Mouse (Mus musculus) stomach, embryonic 15.5 days (tissue): ENCODE measurements around the gene Timm17b. TPM values are rescaled to one million over a fixed set of nuclear protein-coding genes. Genes with fewer than 3 reads are reported as not detected.
"Not testable (repeated sequence)": the region's sequence is repeated elsewhere in the genome, so short reads cannot be mapped to it uniquely, and the experiment has no call there.

Experiments
- ATAC-seq: fragments of 200-750 bp; cut with Nextera tagmentation; 2 replicates; pipeline ENCODE4 v1.8.0; 2017; ENCODE audit warnings: low read depth, moderate number of reproducible peaks, moderate TSS enrichment; ENCODE audit not compliant: insufficient read depth, low FRiP score
- H3K27ac ChIP-seq: fragments of 300-500 bp; sonication (generic); 2 replicates; pipeline ENCODE4 v1.5.1; 2015; ENCODE audit warnings: mild to moderate bottlenecking, inconsistent platforms
- H3K27me3 ChIP-seq: fragments of 300-500 bp; sonication (generic); replicated peaks from 2 replicates; pipeline ENCODE4 v1.6.1; 2015; ENCODE audit warnings: inconsistent platforms
- H3K36me3 ChIP-seq: fragments of 300-500 bp; sonication (generic); 2 replicates; pipeline ENCODE4 v1.6.1; 2015; ENCODE audit warnings: inconsistent platforms
- H3K4me1 ChIP-seq: fragments of 300-500 bp; sonication (generic); 2 replicates; pipeline ENCODE4 v1.6.1; 2015; ENCODE audit warnings: inconsistent platforms
- H3K4me2 ChIP-seq: fragments of 300-500 bp; sonication (generic); 2 replicates; pipeline ENCODE4 v1.6.1; 2015; ENCODE audit warnings: mild to moderate bottlenecking, inconsistent platforms
- H3K4me3 ChIP-seq: fragments of 300-500 bp; sonication (generic); replicated peaks from 2 replicates; pipeline ENCODE4 v1.5.1; 2015; ENCODE audit warnings: inconsistent platforms
- H3K9ac ChIP-seq: fragments of 300-500 bp; sonication (generic); 2 replicates; pipeline ENCODE4 v1.6.1; 2015; ENCODE audit warnings: inconsistent platforms
- H3K9me3 ChIP-seq: fragments of 300-500 bp; sonication (generic); 2 replicates; pipeline ENCODE4 v1.6.1; 2016; ENCODE audit warnings: inconsistent platforms
- WGBS: fragments of 180-500 bp; shearing (Covaris S2); methylation state at CpG from one replicate; pipeline ENCODE4 v1.1.7; 2015; 5-methylcytosine and 5-hydroxymethylcytosine counted together
- polyA plus RNA-seq: library from polyadenylated mRNA; unstranded; fragments of >200 nt; fragmentation: Nextera tagmentation; extraction: Ambion mirVana; gene quantifications from 2 replicates; pipeline ENCODE4 v1.2.1, GENCODE M21; 2015

Gene Timm17b
- polyA plus RNA-seq, 1 experiment from 2014 or later, result 141 TPM

DNA sequence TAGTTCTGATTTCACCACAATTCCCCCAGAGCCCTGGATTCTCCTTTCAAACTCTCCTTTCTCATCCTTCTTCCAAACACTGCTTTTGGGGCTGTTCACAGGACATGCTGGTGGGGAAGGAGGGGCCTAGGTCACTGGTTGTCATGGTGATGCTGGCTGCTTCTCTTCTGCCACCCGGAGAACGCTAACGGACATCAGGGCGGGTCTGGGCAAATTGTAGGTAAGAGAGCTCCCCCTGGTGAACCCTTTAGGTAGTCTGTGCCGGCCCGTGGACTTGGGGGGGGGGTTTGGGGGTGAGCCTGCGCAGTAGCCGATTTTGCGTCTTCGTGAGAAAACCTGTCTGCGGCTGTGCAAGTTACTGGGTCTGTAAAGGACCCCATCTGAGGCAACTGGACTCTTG lies 19.3 kb upstream of the Timm17b start:
- no peaks in the 10 kb centered on the region; the same call in 1 of the 2 replicates for H3K4me1 ChIP-seq
- ATAC-seq, result no peak
- H3K27ac ChIP-seq, result no peak overlapping the region
- H3K4me2 ChIP-seq, result peak overlapping the region; percentile 81
- 0 out of 2 replicates have a peak, but pooled peaks cover 2% of the 10 kb centered on the region for H3K36me3 ChIP-seq
- H3K4me3 ChIP-seq, result no peak overlapping the region; the same call in 1 of the 2 replicates
- H3K9ac ChIP-seq, result no peak overlapping the region
- H3K9me3 ChIP-seq, result no peaks in the 10 kb centered on the region
- 18% methylated on average over 11 of the region's 11 CpGs for WGBS
- H3K27me3 ChIP-seq, result no peaks in the 10 kb centered on the region

GRCm38 (mm10) chrX:7883841-7884567 lies 15.2 kb upstream of the Timm17b start, which contains the start of gene Slc35a2:
TSS of gene Slc35a2 (plus strand) at chrX:7884028.
- Histone ChIP-seq H3K36me3 (no peaks in the 10 kb centered on the region), H3K27ac (peak within 1 kb of the TSS; percentile 83), H3K4me2 (peak within 1 kb of the TSS; percentile 57), H3K27me3 (no peaks in the 10 kb centered on the region), H3K4me1 (no peaks in the 10 kb centered on the region; the same call in 1 of the 2 replicates), H3K4me3 (peak within 1 kb of the TSS; percentile 62), H3K9ac (peak within 1 kb of the TSS; percentile 19; the same call in 1 of the 2 replicates), H3K9me3 (no peaks in the 10 kb centered on the region)
- peak; percentile 93 for ATAC-seq
- 12% methylated on average over 49 of the region's 49 CpGs for WGBS

- Histone ChIP-seq H3K4me1 (no peaks in the 10 kb centered on the region), H3K27me3 (no peaks in the 10 kb centered on the region), H3K9me3 (no peaks in the 10 kb centered on the region), H3K27ac (no peak overlapping the region), H3K4me3 (peak overlapping the region; percentile 56), H3K4me2 (peak overlapping the region; percentile 47), H3K9ac (no peak overlapping the region), H3K36me3 (no peaks in the 10 kb centered on the region)
- 25% methylated on average over 13 of the region's 13 CpGs for WGBS
- no peak for ATAC-seq
Observed at GRCm38 (mm10) chrX:7898211-7898610, 946 bp upstream of the Timm17b start.

GRCm38 (mm10) chrX:7904441-7904840 lies 5.3 kb downstream of the Timm17b start:
- WGBS, result 90% methylated on average over 5 of the region's 5 CpGs
- Histone ChIP-seq H3K4me1 (no peaks in the 10 kb centered on the region), H3K9me3 (no peaks in the 10 kb centered on the region), H3K4me2 (no peak overlapping the region), H3K27ac (no peak overlapping the region), H3K36me3 (no peaks in the 10 kb centered on the region), H3K4me3 (no peak overlapping the region), H3K9ac (no peak overlapping the region), H3K27me3 (no peaks in the 10 kb centered on the region)
- ATAC-seq, result no peak

DNA sequence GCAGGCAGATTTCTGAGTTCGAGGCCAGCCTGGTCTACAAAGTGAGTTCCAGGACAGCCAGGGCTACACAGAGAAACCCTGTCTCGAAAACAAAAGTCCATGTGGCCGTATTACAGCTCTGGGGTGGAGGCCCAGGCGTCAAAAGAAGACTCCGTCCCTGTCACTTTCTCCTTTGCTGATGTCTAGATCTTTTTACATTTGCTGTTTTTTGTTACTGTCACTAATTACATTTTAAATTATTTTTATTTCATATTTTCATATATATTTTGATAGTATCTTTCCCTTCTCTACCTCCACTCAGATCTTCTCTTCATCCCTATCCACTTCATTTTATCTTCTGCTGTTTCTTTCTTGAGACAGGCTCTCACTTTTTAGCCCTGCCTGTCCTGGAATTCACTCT lies 8.6 kb downstream of the Timm17b start, which contains the start of gene Gm10491:
Gene Gm10491 (minus strand): TSS at position 101 of the 400 bp plus-strand sequence.
- no peaks in the 10 kb centered on the region for H3K9me3 ChIP-seq
- H3K27me3 ChIP-seq, result no peaks in the 10 kb centered on the region
- no peaks in the 10 kb centered on the region for H3K36me3 ChIP-seq
- ATAC-seq, result no peak
- no peaks in the 10 kb centered on the region for H3K4me1 ChIP-seq
- H3K9ac ChIP-seq, result no peak within 1 kb of the TSS
- no peak within 1 kb of the TSS for H3K27ac ChIP-seq
- no peak within 1 kb of the TSS for H3K4me2 ChIP-seq
- no peak within 1 kb of the TSS for H3K4me3 ChIP-seq
- WGBS, result 87% methylated on average over 5 of the region's 5 CpGs

DNA sequence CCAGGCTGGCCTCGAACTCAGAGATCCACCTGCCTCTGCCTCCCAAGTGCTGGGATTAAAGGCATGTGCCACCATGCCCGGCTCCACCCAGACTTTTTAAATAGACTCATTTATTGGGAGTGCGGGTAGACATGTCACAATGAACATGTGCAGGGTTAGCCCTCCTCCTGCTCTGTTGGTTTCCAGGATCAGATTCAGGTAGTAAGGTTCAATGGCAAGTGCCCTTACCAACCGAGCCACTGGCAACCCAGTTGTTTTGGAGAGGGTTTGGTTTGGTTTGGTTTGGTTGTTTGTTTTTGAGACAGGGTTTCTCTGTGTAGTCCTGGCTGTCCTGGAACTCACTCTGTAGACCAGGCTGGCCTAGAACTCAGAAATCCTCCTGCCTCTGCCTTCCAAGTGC lies 10.1 kb downstream of the Timm17b start, which contains the start of gene Gm10490:
Gene Gm10490 (plus strand): TSS at position 301 of the 400 bp plus-strand sequence.
- H3K9me3 ChIP-seq, H3K27me3 ChIP-seq, H3K4me3 ChIP-seq, H3K36me3 ChIP-seq, H3K27ac ChIP-seq, ATAC-seq, H3K4me2 ChIP-seq, H3K4me1 ChIP-seq, H3K9ac ChIP-seq: not testable (repeated sequence)
- 82% methylated on average over 4 of the region's 4 CpGs for WGBS

DNA sequence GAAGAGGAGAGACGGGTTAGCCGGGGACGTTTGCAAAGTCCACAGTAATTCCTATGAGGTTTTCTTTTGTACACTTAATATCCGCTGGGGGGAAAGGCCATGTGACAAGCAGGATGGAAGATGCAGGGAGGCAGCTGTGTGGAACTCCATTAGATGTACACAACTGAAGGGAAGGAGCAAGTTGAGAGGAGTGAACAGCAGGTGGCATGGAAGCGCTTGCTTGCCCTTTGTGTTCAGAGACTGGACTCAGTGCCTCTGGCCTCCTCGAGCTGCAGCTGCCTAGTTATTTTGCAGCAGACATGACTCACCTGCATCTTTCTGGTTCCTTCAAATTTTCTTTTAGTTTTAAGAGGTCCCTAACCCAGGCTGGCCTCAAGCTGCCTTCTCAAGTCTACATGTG lies 11.3 kb downstream of the Timm17b start:
- H3K36me3 ChIP-seq, result no peaks in the 10 kb centered on the region
- WGBS, result 64% methylated on average over 6 of the region's 6 CpGs
- H3K4me3 ChIP-seq, result no peak overlapping the region
- H3K4me2 ChIP-seq, result no peak overlapping the region
- H3K9me3 ChIP-seq, result no peaks in the 10 kb centered on the region
- no peaks in the 10 kb centered on the region for H3K27me3 ChIP-seq
- H3K9ac ChIP-seq, result no peak overlapping the region
- no peak for ATAC-seq
- H3K27ac ChIP-seq, result no peak overlapping the region
- H3K4me1 ChIP-seq, result no peaks in the 10 kb centered on the region

DNA sequence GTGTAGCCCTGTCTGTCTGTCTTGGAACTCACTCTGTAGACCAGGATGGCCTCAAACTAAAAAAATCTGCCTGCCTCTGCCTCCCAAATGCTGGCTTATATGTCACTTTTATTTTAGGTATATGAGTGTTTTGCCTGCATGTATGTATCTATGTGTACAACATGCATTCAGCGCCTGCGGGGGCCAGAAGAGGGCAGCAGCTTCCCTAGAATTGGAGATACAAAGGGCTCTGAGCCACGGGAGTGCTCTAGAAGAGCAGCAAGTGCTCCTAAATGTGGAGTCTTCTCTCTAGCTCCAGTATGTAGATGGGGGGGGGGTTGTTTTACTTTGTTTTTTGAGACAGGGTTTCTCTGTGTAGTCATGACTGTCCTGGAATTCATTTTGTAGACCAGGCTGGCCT lies 16.5 kb downstream of the Timm17b start:
- not testable (repeated sequence) for H3K9ac ChIP-seq, H3K27ac ChIP-seq, H3K4me1 ChIP-seq, ATAC-seq, H3K4me3 ChIP-seq, H3K4me2 ChIP-seq, H3K9me3 ChIP-seq, H3K36me3 ChIP-seq
- 15% methylated on average over 3 of the region's 3 CpGs for WGBS
- peaks cover 12% of the 10 kb centered on the region; the same call in 1 of the 2 replicates for H3K27me3 ChIP-seq

DNA sequence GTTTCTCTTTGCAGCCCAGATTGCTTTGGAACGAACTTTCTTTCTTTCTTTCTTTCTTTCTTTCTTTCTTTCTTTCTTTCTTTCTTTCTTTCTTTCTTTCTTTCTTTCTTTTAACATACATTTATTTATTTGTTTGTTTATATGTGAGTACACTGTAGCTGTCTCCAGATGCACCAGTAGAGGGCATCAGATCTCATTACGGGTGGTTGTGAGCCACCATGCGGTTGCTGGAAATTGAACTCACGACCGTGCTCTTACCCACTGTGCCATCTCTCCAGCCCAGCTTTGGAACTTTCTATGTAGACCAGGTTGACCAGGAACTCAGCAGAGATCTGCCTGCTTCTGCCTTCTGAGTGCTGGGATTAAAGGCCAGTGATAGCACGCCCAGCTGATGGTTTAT lies 18.8 kb downstream of the Timm17b start:
- H3K36me3 ChIP-seq, H3K4me3 ChIP-seq, H3K9me3 ChIP-seq, H3K4me1 ChIP-seq, H3K9ac ChIP-seq, ATAC-seq, H3K27ac ChIP-seq, H3K4me2 ChIP-seq: not testable (repeated sequence)
- 71% methylated on average over 6 of the region's 6 CpGs for WGBS
- peaks cover 25% of the 10 kb centered on the region for H3K27me3 ChIP-seq

GRCm38 (mm10) chrX:7919601-7920383 lies 20.6 kb downstream of the Timm17b start, which contains the start of gene Pcsk1n:
TSS of gene Pcsk1n (plus strand) at chrX:7919822.
- peaks cover 35% of the 10 kb centered on the region for H3K27me3 ChIP-seq
- peak within 1 kb of the TSS; percentile 23; the same call in 1 of the 2 replicates for H3K4me2 ChIP-seq
- ATAC-seq, result no peak
- H3K4me1 ChIP-seq, result 0 out of 2 replicates have a peak, but pooled peaks cover 4% of the 10 kb centered on the region
- no peaks in the 10 kb centered on the region for H3K36me3 ChIP-seq
- 0 out of 2 replicates have a peak within 1 kb of the TSS, but pooled peaks have one; percentile 5 for H3K4me3 ChIP-seq
- no peaks in the 10 kb centered on the region for H3K9me3 ChIP-seq
- no peak within 1 kb of the TSS for H3K9ac ChIP-seq
- no peak within 1 kb of the TSS for H3K27ac ChIP-seq
- 16% methylated on average over 39 of the region's 40 CpGs for WGBS

DNA sequence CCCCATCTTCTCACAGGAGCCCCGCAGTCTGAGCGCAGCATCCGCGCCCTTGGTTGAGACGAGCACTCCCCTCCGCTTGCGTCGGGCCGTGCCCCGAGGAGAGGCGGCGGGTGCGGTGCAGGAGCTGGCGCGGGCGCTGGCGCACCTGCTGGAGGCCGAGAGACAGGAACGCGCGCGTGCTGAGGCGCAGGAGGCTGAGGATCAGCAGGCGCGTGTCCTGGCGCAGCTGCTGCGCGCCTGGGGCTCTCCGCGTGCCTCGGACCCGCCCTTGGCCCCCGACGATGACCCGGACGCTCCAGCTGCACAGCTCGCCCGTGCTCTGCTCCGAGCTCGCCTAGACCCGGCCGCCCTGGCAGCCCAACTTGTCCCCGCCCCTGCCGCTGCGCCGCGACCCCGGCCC lies 22.9 kb downstream of the Timm17b start:
- Histone ChIP-seq H3K4me1 (0 out of 2 replicates have a peak, but pooled peaks cover 4% of the 10 kb centered on the region), H3K27ac (no peak overlapping the region), H3K27me3 (peaks cover 42% of the 10 kb centered on the region), H3K9ac (no peak overlapping the region), H3K36me3 (no peaks in the 10 kb centered on the region), H3K9me3 (no peaks in the 10 kb centered on the region), H3K4me2 (peak overlapping the region; percentile 47), H3K4me3 (peak overlapping the region; percentile 16)
- 17% methylated on average over 34 of the region's 48 CpGs for WGBS
- ATAC-seq, result no peak

DNA sequence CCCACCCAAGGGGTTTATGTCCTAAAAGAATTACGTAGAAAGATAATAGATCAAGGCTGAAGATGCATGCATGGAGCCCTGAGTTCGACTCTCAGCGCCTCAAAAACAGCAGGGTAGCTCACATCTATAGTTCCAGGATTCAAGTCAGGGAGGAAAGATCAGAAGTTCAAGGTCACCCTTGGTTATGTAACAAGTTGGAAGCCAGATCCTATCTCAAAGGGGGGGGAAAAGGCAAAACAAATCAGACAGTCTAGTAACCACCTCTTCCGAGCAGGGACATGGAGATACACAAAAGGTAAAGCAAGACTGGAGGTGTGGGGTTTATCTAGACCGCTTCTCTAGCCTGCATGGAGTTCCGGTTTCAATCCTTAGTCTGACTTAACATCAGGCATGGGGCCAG lies 27.1 kb downstream of the Timm17b start:
- WGBS, result 74% methylated on average over 6 of the region's 6 CpGs
- no peak for ATAC-seq

More for the DNA sequence above, 27.1 kb downstream of the Timm17b start:
- no peak overlapping the region for H3K9ac ChIP-seq
- no peak overlapping the region for H3K27ac ChIP-seq
- no peak overlapping the region for H3K4me3 ChIP-seq
- H3K9me3 ChIP-seq, result no peaks in the 10 kb centered on the region
- H3K27me3 ChIP-seq, result peaks cover 30% of the 10 kb centered on the region
- H3K4me2 ChIP-seq, result no peak overlapping the region
- 0 out of 2 replicates have a peak, but pooled peaks cover 4% of the 10 kb centered on the region for H3K4me1 ChIP-seq
- H3K36me3 ChIP-seq, result no peaks in the 10 kb centered on the region
